Mouse (Mus musculus) kidney, postnatal 25 days (tissue): ENCODE measurements around the gene Cox11.

Experiments
- DNase-seq, 2 experiments: peaks; one replicate each; pipeline ENCODE4 v3.0.0; 2021; ENCODE audit warnings: mixed read lengths in 2 of 2

The Cox11 gene

GRCm38 (mm10) chr11:90665161-90665560 lies 27.2 kb downstream of the Cox11 start:
- peak; percentile 8 to 52 for DNase-seq

DNA sequence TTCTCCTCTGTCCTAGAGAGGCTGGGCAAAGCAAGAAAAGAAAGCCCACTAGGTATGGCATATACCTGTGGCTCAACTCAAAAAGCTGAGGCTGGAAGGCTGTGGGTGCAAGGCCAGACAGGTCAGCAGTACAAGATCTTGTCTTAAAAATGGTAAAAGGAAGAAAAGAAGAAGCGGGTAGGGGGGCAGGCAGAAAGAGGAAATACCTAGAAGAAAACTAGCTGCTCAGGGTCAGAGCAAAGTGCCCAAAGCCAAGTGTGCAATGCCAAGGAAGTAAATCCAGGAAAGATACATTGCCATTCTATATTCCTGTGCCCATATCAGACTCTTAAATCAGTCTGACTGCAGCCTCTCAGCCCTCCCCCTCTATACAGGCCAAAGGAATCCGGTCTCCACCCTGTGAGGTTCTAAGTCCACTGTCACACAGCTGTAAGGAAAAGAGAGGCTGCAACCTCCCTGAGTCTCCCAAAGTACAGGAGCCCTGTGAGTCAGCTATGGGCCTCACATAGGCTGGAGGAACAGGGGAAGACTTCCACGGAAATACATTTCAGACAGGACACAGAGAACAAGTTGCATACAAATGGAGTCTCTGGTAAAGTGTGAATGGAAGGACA lies 28.3 kb downstream of the Cox11 start:
- no peak for DNase-seq

- DNase-seq: no peak
Measured at GRCm38 (mm10) chr11:90666916-90667315, 28.9 kb downstream of the Cox11 start.

- DNase-seq: no peak
Measured at GRCm38 (mm10) chr11:90667325-90667724, 29.4 kb downstream of the Cox11 start.

GRCm38 (mm10) chr11:90675479-90676110 lies 37.6 kb downstream of the Cox11 start:
- DNase-seq: no peak

DNA sequence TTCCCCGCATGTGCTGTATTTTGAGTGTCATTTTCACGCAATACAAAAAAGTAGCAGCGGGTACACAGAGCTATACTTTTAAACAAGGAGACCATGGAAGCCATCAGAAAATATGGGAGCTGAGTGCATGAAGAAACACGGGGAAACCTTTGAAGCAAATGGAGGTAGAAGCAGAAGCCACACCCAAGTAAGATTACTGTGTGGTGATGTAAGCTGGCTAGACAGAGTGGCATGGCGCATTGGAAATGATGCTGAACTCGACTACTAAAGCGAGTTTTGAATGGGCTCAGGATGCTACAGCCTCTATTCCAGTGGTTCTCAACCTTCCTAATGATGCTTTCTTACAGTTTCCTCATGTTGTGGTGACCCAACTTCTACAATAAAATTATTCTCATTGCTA lies 39.1 kb downstream of the Cox11 start:
- no peak for DNase-seq

- DNase-seq: no peak
Measured at GRCm38 (mm10) chr11:90677771-90678288, 39.9 kb downstream of the Cox11 start.

DNA sequence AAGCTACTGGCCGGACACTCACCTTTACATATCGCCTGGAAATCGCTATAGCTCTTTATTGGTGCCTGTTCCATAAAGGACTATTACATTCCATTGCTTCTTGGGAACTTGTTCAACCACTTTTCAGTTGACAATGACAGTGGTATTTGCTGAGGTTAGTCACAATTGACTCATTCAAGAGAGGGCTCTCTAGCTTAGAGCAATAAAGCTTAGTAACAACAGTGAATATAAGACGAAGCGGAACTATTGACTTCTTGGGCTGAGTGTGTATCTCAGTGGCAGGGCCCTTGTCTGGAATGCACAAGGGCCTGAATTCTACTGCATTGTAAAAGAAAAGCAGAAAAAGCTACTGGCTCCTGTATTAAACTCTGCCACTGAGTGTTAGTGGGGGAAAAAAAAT lies 40.6 kb downstream of the Cox11 start:
- DNase-seq: no peak

- DNase-seq: no peak
Measured at GRCm38 (mm10) chr11:90681171-90681570, 43.2 kb downstream of the Cox11 start.

- DNase-seq: no peak
Measured at GRCm38 (mm10) chr11:90684765-90685164, 46.8 kb downstream of the Cox11 start.

DNA sequence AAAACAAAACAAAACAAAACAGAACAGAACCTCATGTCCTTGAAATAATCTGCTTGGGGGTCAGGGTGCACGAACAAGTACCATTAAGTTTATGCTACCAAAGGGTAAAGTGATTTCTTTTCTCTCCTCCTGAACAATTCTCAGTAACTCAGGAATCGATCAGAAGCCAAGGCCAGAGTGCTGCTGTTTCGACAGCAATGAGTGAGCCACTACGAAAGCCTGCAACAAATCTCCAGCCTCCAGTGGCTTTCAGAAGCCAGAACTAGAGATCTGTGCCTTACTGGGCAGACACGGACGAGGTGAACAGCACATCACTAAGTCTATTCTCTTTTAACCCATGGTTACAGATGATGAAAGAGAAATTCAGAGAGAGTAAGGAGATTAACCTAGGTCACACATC lies 47.2 kb downstream of the Cox11 start:
- DNase-seq: no peak

DNA sequence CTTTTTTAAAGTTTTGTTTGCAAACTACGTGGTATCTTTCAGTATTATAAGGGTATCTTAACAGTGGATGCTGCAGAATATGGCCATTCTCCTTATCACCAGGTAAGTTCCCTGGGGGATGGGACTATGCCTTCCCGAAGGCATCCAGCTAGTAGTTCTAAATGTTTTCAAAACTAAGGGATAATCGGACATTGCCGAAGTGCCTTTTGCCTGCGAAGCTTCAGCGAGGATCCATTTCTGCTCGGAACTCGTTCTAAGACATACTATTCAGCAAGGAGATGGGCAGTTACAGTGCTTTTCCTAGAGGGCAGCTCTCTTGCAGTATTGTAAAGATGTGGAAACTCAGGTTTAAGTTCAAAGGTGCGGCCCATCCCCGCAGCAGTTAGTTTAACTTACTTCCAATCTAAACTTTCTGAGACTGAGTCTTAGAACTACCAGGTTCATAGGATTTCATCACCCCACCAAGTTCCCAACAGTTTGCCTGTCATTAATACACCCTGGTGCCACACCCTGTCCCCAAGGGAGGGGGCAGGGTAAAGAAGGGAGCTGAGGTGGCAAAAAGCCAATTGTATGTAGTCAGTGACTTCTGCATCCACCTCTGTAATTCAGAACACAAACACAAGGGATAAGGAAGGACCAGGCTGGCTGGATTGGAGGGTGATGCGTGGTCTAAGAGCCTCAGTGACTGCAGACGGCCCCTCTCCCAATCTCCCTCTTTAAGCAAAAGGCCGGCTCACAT lies 48.5 kb downstream of the Cox11 start:
- peak in 1 of 2 experiments; percentile 36 for DNase-seq

DNA sequence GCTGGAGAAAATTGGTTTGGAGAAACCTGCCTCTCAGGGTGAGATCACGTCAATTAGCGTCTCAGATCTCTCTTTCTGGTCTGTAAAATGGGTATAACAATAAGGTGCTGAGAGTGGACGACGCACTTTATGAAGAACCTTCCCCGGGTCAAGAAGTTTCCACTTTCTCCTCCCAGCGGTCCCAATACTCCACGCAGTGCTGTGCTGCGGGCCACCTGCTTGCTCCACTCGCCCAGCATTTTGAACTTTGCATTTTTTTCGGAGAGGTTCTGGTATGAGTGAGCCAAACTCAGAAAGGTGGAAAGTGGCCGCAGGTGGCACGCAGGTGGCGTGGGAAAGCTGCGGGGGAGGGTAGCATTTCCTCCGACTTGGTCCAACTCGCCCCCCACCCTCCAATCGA lies 49.1 kb downstream of the Cox11 start:
- DNase-seq: no peak

- DNase-seq: peak; percentile 79 to 92
Measured at GRCm38 (mm10) chr11:90687460-90688416, 49.8 kb downstream of the Cox11 start, which contains the start of gene Tom1l1. TSS of gene Tom1l1 (minus strand) at chr11:90688366.

- DNase-seq: no peak
Measured at GRCm38 (mm10) chr11:90690361-90690760, 52.4 kb downstream of the Cox11 start.

DNA sequence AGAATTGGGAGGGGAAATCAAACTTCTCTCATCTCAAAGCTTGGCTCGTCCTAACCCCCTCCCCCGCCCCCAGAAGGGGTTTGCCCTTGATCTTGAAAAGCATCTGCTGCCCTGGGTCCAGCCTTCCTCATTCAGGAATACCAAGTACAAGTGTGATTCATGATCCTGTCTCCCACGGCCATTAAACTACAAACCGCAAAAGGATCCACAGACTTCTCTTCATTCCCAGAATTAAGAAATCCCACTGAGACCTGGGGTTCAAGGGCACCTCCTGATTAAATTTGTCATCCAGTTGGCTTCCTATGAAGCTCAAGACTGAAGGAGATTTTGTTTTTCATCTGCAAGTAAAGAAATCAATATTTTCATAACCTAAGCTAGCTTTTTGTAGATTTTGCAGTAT lies 56.2 kb downstream of the Cox11 start:
- no peak for DNase-seq
